Mouse (Mus musculus) 3T3-L1 (cell line): ENCODE measurements at regions not wholly inside any gene's neighbourhood (a gene's known extent, or its start where the extent isn't known, plus 50 kb on each side); places are given as distances from the start of the nearest gene placed in this dataset.

Experiments
- DNase-seq: peaks from one replicate; pipeline ENCODE4 v3.0.0-alpha.2; 2015; ENCODE audit warnings: low read depth, low spot score

DNA sequence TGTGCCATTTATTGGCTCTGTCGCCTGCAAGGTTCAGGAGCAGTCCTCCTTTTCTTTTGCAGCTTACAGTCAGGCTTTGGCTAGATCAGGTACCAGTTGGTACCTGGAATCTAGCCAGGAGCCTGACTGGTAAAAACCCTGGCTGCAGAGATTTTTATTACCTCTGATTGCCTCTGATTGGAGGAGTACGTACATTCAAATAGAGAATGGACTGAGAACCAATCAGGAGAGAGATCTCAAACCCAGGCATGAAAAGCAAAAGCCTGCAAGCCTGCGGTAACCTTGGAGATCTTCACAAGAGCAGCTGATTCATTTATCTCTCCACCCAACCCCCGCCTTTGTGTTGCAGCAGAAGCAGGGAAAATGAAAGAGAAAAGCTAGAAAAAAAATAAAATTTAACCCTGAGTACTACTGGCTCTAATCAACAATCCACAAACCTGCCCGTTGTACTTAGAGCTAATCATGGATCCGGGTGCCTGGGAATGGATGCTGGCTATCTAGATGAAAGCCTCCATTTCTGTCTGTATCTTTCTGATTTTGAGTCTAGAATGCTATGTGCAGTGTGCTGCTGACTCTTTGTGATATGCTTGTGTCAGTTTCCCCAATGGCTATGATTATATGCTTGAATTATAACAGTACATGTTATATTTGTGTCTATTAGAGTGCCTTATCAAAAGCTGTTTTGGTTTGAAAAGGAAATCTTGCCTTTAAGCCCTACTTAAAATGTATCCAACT is 406.2 kb upstream of the Ndn start:
- DNase-seq: peak; percentile 33

DNA sequence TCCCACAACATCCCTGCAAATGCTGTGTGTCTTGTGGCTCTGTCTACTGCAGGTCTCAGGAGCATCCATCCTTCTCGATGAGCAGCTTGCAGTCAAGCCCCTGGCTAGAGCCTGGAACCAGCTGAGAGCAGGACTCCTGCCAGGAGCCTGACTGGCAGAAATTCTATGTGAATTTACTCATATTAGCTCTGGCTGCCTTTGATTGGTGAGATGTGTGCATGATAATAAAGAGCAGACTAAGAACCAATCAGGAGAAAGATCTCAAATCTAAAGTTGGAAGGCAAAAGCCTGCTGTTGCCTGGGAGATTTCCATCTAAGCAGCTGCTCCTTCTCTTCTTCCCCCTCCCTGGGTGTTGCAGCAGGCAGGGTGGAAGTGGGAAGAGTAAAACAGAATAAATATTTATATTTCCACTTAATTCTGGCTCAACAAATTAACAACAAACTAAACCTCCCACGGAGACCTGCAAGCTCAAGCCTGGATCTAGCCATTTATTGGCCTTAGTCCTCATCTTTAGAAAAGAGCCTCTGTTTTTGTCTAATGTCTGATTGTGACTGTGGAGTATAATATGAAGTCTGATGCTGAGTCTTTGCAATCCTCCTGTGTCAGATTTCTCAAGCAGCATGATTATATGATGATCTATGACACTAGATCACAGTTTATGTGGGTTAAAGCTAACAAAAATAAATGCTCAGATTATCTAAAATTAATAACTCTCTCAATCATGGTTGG is 364.0 kb upstream of the Ndn start:
- peak; percentile 28 for DNase-seq

DNA sequence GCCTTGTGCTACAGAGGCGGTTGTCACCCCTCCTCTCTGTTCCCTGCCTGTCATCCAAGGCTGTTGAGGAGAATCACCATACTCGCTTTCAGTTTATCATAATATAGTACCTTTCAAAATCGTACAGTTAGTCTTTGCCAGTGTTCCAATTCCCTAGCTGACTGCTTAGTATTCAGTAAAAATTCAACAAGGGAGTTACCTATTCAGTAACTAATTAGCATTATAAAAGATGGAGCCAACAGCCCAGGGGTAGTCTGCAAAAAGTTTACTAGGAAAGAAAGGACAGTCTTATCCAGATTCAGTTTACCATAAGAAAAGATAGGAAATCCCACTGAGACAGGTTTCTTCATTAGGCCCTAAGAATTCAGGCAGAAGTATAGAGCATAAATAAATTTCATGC is 319.7 kb upstream of the Ndn start:
- no peak for DNase-seq

DNA sequence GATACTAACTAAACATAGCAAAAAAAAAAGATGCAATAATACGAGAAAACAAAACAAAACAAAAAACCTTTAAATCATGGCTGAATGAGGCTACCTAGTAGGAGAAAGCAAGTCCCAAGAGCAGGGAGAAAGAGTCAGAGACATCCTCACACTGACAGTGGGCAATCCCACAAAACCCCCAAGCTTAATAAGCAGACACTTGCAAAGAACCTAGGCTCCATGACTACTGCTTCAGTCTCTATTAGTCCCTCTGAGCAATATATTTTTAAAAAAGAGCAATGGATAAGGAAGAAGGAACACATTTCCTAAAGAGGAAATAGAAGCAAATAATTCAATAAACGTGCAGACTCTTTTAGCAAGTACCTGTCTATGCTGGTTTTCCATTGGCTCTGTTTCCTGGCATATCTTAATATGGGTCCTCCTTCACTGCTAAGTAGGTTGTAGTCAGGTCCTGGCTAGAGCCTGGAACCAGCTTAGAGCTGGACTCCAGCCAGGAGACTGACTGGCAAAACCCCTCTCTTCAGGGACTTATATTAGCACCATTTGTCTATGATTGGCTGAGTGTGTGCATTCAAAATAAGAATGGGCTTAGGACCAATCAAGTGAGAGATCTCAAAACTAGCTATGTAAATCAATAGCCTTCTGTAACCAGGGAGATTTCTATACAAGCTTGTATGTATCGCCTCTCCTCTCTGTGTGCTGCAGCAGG is 300.5 kb upstream of the Ndn start:
- DNase-seq: no peak

DNA sequence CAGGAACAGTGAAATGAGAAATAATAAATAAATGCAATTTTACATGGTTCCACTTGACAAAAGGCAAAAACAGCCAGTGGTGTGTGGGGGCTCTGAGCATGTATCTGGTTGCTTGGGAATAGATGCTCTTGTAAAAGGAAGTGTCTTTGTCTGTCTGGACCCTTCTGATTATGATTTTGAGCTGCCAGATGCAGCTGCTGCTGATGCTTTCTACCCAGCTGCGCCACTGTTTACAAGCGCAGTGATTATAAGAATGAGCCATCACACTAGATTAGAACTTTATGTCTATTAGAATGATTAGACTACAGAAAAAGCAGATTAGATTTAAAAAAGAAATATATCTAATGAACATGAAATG is 299.9 kb upstream of the Ndn start:
- DNase-seq: no peak

DNA sequence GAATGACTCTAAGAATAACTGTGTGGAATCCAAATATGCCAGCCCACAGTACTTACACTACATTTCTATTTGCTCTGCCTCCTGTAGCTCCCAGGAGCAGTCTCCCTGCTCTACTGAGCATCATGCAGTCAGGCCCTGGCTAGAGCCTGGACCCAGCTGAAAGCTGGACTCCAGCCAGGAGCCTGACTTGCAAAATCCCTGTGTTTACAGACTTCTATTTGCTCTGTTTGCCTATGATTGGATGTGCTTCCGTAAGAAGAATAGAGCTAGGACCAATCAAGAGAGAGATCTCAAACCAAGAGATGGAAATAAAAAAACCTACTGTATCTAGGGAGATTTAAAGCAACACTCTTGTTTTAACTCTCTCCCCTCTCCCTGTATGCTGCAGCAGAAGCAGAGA is 267.8 kb upstream of the Ndn start:
- DNase-seq: peak; percentile 76

DNA sequence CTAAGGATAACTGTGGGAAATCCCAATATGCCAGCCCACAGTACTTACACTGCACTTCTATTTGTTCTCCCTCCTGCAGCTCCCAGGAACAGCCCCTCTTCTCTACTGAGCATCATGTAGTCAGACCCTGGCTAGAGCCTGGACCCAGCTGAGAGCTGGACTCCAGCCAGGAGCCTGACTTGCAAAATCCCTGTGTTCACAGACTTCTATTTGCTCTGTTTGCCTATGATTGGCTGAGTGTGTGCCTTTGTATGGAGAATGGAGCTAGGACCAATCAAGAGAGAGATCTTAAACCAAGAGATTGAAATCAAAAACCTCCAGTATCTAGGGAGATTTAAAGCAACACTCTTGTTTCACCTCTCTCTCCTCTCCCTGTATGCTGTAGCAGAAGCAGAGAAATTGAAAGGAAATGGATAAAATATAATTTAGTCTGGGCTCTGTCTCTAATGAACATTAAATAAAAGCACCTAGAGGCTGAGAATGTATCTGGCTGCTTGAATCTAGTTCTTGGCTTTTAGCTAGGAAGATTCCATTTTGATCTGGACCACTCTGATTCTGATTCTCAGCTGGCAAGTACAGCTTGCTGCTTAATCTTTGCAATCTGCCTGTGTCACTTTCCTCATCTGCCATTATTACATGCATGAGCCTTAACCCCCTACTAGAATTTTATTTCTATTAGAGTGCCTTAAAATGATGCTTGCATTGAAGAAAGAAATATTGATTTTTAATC is 261.1 kb upstream of the Ndn start:
- DNase-seq: peak; percentile 64
